Mouse (Mus musculus) embryonic facial prominence, embryonic 10.5 days (tissue): Measurements from ENCODE around the gene Hist1h3b. TPM values are rescaled to one million over a fixed set of nuclear protein-coding genes. Genes with fewer than 3 reads are reported as not detected.
A peak's percentile ranks its signal among the peaks of the same experiment; 100 is the strongest.
"Not testable (repeated sequence)": the region's sequence is repeated elsewhere in the genome, so short reads cannot be mapped to it uniquely, and the experiment has no call there.

Experiments used
- DNase-seq: peaks from one replicate; pipeline ENCODE4 v3.0.0-alpha.2; 2017; ENCODE audit warnings: low spot score
- H3K27ac ChIP-seq: fragments of 300-500 bp; sonication (generic); replicated peaks from 2 replicates; pipeline ENCODE4 v1.5.1; 2016; ENCODE audit warnings: mild to moderate bottlenecking
- H3K27me3 ChIP-seq: fragments of 300-500 bp; sonication (generic); replicated peaks from 2 replicates; pipeline ENCODE4 v1.6.1; 2016; ENCODE audit warnings: low read depth, mild to moderate bottlenecking; ENCODE audit not compliant: poor library complexity, severe bottlenecking
- H3K36me3 ChIP-seq: fragments of 300-500 bp; sonication (generic); replicated peaks from 2 replicates; pipeline ENCODE4 v1.6.1; 2016; ENCODE audit warnings: mild to moderate bottlenecking, moderate library complexity
- H3K4me1 ChIP-seq: fragments of 300-500 bp; sonication (generic); 2 replicates; pipeline ENCODE4 v1.6.1; 2016
- H3K4me3 ChIP-seq: fragments of 300-500 bp; sonication (generic); 2 replicates; pipeline ENCODE4 v1.5.1; 2016; ENCODE audit warnings: mild to moderate bottlenecking, moderate library complexity
- H3K9me3 ChIP-seq: fragments of 300-500 bp; sonication (generic); 2 replicates; pipeline ENCODE4 v1.6.1; 2016; ENCODE audit warnings: mild to moderate bottlenecking
- WGBS: fragments of 180-500 bp; shearing (Covaris S2); methylation state at CpG from one replicate; pipeline ENCODE4 v1.1.7; 2016; 5-methylcytosine and 5-hydroxymethylcytosine counted together
- polyA plus RNA-seq: library from polyadenylated mRNA; unstranded; fragments of >200 nt; fragmentation: Nextera tagmentation; extraction: Ambion mirVana; gene quantifications from 2 replicates; pipeline ENCODE4 v1.2.1, GENCODE M21; 2016

Hist1h3b gene
- polyA plus RNA-seq, 1 experiment from 2014 or later: 9.5 TPM

GRCm38 (mm10) chr13:23740256-23740840 lies 11.7 kb upstream of the Hist1h3b start:
- peaks cover 28% of the 10 kb centered on the region for H3K4me1 ChIP-seq
- peak overlapping the region; percentile 96 for H3K27ac ChIP-seq
- no peaks in the 10 kb centered on the region for H3K36me3 ChIP-seq
- H3K4me3 ChIP-seq: peak overlapping the region; percentile 71
- no peaks in the 10 kb centered on the region for H3K9me3 ChIP-seq
- 36% methylated on average over 13 of the region's 13 CpGs for WGBS
- DNase-seq: no peak
- no peaks in the 10 kb centered on the region for H3K27me3 ChIP-seq

DNA sequence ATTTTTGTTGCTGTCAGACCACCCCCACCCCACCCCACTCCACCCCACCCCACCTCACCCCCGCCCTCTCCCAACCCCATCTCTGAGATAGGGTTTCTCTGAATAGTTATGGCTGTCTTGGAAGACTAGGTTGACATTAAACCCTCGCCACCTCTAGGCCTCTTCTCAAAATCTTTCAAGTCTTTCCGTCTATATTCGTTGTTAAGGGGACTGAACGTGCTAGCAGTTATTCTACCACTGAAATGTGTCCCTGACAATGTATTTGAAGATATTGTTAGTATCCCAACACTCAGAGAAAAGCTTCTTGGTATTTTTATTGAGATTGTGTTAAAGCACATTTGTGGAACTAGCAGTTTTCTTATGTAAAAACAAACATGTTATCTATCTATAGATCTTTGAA lies 11.2 kb upstream of the Hist1h3b start:
- no peaks in the 10 kb centered on the region for H3K27me3 ChIP-seq

DNA sequence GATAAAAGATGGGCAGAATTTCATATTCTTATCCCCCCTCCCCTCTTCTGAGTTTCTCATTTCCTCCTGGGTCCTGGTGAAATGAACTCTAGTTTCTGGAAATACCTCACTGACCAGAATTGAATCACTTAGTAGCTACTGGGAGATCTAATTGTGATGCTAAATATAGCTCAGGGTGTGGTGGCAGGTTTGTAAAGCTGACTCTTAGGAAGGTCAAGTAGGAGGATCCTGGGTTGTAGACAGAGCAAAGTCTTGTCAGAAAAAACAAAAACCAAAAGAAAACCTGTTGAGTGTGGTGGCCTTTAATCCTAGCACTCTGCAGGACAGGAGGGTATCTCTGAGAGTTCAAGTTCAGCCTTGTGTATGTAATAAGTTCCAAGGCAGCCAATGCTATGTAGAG lies 10.1 kb upstream of the Hist1h3b start:
- Histone ChIP-seq H3K27me3 (no peaks in the 10 kb centered on the region), H3K9me3 (no peaks in the 10 kb centered on the region), H3K4me3 (no peak overlapping the region), H3K27ac (peak overlapping the region; percentile 63), H3K4me1 (peaks cover 28% of the 10 kb centered on the region), H3K36me3 (no peaks in the 10 kb centered on the region)
- no peak for DNase-seq

More for the DNA sequence above, 11.2 kb upstream of the Hist1h3b start:
- Histone ChIP-seq H3K4me3 (peak overlapping the region; percentile 71), H3K27ac (peak overlapping the region; percentile 96), H3K9me3 (no peaks in the 10 kb centered on the region), H3K36me3 (no peaks in the 10 kb centered on the region), H3K4me1 (peaks cover 28% of the 10 kb centered on the region)
- 62% methylated on average over 5 of the region's 5 CpGs for WGBS
- no peak for DNase-seq

GRCm38 (mm10) chr13:23743215-23743614 lies 8.9 kb upstream of the Hist1h3b start:
- WGBS: 78% methylated on average over 5 of the region's 5 CpGs

DNA sequence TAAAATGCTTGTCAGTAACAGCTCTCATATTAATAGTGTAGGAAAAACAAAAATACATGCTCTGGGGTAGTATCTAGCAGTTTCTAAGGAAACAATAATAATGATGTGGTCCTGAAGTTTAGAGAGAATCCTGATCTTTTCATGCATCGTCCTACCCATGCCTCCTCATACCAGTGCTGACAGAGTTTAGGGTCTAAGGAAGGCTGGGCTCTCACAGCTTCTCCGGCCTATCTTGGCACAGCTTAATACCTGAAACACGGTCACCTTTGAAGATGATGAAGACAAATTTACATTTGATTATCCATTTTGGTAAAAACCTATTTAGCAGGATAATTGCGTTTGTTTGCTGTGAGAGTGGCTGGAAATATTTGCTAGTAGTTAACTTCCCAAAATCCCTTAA lies 8.1 kb upstream of the Hist1h3b start:
- peak overlapping the region; percentile 98 for H3K27ac ChIP-seq
- H3K9me3 ChIP-seq: no peaks in the 10 kb centered on the region
- DNase-seq: no peak
- H3K4me3 ChIP-seq: peak overlapping the region; percentile 62
- no peaks in the 10 kb centered on the region for H3K36me3 ChIP-seq
- WGBS: 48% methylated on average over 4 of the region's 4 CpGs
- H3K27me3 ChIP-seq: no peaks in the 10 kb centered on the region
- H3K4me1 ChIP-seq: peaks cover 37% of the 10 kb centered on the region

More at GRCm38 (mm10) chr13:23743215-23743614, 8.9 kb upstream of the Hist1h3b start:
- H3K27ac ChIP-seq: peak overlapping the region; percentile 40
- H3K36me3 ChIP-seq: no peaks in the 10 kb centered on the region
- H3K4me1 ChIP-seq: peaks cover 33% of the 10 kb centered on the region
- DNase-seq: no peak
- H3K4me3 ChIP-seq: no peak overlapping the region
- H3K27me3 ChIP-seq: no peaks in the 10 kb centered on the region
- H3K9me3 ChIP-seq: no peaks in the 10 kb centered on the region

GRCm38 (mm10) chr13:23744421-23745380 lies 7.4 kb upstream of the Hist1h3b start:
- no peaks in the 10 kb centered on the region for H3K9me3 ChIP-seq
- H3K27ac ChIP-seq: peak overlapping the region; percentile 98
- H3K4me3 ChIP-seq: peak overlapping the region; percentile 62
- H3K27me3 ChIP-seq: no peaks in the 10 kb centered on the region
- peaks cover 32% of the 10 kb centered on the region for H3K4me1 ChIP-seq
- no peaks in the 10 kb centered on the region for H3K36me3 ChIP-seq
- DNase-seq: no peak
- 2% methylated on average over 22 of the region's 36 CpGs for WGBS

DNA sequence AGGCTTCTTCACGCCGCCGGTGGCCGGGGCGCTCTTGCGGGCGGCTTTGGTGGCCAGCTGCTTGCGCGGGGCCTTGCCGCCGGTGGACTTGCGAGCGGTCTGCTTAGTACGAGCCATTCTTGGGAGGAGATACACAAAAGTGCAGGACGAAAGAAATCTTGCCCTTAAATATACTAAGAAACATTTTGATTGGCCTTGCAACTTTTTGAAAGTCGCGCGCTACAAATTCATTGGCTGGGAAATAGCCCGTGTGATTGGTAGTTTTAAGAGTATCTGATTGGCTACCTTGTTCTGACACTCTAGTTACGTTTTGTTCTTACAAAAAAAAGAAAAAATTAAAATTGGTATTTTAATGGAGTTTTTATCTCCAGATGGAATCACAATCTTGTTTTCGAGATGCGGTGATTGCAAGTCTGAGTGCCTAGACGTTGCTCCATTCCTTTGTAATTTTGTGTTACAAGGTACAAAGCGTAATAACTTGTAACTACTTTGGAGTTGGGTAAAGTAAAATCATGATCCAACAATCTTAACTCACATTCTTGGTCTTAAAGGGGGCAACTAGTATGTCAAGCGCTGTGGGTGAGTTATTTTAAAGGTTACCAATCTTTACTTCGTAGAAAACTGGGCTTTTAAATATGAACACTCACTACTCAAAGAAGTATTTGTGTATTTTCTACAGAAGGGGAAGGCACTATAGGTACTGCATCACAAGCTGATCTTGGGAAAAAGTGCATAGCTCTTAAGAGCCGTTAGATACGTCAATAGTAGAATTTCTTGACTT lies 6.5 kb upstream of the Hist1h3b start, which contains the start of gene Hist1h3c:
TSS of gene Hist1h3c (minus strand) at position 222 of the 781 bp plus-strand sequence.
- H3K4me1 ChIP-seq: peaks cover 28% of the 10 kb centered on the region
- WGBS: under 1% methylated on average over 26 of the region's 28 CpGs
- DNase-seq: peak; percentile 83

DNA sequence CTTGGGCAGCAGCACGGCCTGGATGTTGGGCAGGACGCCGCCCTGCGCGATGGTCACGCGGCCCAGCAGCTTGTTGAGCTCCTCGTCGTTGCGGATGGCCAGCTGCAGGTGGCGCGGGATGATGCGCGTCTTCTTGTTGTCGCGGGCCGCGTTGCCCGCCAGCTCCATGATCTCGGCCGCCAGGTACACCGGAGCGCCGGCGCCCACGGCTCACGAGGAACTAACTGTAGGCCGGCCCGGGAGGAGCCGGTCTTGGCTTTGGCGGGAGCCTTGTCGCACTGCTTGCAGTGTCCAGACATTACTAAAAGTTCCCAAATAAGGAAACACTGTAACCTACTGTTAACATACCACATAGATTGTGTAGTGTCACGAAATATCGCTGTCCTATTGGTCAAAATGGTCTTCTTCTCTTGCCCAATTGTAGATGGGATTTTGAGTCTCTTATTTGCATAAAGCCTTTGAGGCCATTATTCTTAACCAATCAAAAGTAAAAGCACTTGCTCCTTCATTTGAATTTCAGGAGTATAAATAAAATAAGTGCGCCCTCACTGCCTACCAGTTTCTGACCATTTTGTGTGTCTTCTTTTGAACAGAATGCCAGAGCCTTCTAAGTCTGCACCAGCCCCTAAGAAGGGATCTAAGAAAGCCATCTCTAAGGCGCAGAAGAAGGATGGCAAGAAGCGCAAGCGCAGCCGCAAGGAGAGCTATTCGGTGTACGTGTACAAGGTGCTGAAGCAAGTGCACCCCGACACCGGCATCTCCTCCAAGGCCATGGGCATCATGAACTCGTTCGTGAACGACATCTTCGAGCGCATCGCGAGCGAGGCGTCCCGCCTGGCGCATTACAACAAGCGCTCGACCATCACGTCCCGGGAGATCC lies 5.6 kb upstream of the Hist1h3b start, which contains the start of gene Hist1h2bb:
TSS of gene Hist1h2bb (plus strand) at position 534 of the 880 bp plus-strand sequence.
- DNase-seq: peak; percentile 83
- under 1% methylated on average over 53 of the region's 58 CpGs for WGBS

More for the DNA sequence above, 6.5 kb upstream of the Hist1h3b start, which contains the start of gene Hist1h3c:
- H3K9me3 ChIP-seq: no peaks in the 10 kb centered on the region
- no peaks in the 10 kb centered on the region for H3K27me3 ChIP-seq
- H3K27ac ChIP-seq: peak within 1 kb of the TSS; percentile 98
- peak within 1 kb of the TSS; percentile 62 for H3K4me3 ChIP-seq
- H3K36me3 ChIP-seq: no peaks in the 10 kb centered on the region

DNA sequence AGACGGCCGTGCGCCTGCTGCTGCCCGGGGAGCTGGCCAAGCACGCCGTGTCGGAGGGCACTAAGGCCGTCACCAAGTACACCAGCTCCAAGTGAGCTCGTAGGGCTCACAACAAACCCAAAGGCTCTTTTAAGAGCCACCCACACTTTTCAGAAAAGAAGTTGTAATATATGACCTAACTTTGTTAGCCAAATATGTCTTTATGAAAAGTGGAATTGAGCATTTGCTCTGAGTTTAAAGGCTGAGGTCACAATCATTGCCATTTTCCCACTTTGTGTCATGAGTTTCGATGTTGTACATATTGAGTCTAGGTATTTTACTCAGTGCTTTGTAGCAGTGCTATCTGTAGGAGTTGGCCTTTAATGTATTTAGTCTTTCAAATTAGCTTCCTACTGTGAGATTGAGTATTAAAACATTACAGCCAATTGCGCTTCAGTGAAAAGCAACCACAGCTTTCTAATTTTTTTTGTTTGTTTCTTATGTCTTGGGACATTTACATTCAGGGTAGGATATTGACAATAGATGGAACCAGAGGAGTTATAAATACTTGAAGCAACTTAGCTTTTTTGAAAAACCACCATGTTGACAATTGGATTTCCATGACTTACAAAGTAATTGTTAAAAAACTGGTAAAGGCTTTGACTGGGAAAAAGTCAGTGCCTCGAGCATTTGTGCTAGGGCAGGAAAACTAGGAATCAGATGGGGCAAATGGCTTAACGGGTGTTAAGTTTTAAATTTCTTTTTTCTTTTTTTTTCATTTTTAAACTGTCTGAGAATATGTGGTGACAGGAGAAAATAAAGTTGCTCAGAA lies 4.8 kb upstream of the Hist1h3b start:
- Histone ChIP-seq H3K4me3 (peak overlapping the region; percentile 62), H3K9me3 (no peaks in the 10 kb centered on the region), H3K4me1 (peaks cover 23% of the 10 kb centered on the region), H3K27ac (peak overlapping the region; percentile 98), H3K27me3 (no peaks in the 10 kb centered on the region), H3K36me3 (no peaks in the 10 kb centered on the region)
- WGBS: 4% methylated on average over 13 of the region's 13 CpGs
- peak; percentile 35 for DNase-seq

More for the DNA sequence above, 5.6 kb upstream of the Hist1h3b start, which contains the start of gene Hist1h2bb:
- not testable (repeated sequence) for H3K27me3 ChIP-seq, H3K9me3 ChIP-seq, H3K36me3 ChIP-seq
- Histone ChIP-seq H3K4me3 (peak within 1 kb of the TSS; percentile 62), H3K4me1 (peaks cover 23% of the 10 kb centered on the region), H3K27ac (peak within 1 kb of the TSS; percentile 98)

DNA sequence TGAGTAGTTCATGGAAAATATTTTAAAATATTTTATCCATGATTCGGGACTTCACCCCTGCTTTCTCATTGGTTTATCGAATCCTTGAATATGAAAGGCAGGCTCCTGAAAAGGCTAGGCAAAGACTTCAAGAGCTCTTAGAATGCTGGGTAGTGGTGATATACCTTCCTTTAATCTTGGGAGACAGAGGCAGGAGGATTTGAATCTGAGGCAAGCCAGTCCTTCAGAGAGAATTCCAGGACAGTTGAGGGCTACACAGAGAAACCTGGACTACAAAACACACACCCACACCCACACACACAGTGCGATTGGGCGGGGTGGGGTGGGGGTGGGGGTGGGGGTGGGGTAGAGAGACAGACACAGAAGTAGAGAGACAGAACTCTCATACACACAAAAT lies 4.2 kb upstream of the Hist1h3b start:
- no peaks in the 10 kb centered on the region for H3K36me3 ChIP-seq
- H3K9me3 ChIP-seq: no peaks in the 10 kb centered on the region
- H3K27ac ChIP-seq: peak overlapping the region; percentile 98
- DNase-seq: peak; percentile 54
- no peaks in the 10 kb centered on the region for H3K27me3 ChIP-seq
- H3K4me3 ChIP-seq: peak overlapping the region; percentile 62
- peaks cover 23% of the 10 kb centered on the region for H3K4me1 ChIP-seq
- 11% methylated on average over 4 of the region's 4 CpGs for WGBS
